ENCODE assay signal across 26 mouse cellular contexts in genomic region chr5:24817191-24817590, GRCm38 (mm10). TPM values are rescaled to one million over a fixed set of nuclear protein-coding genes. Genes with fewer than 3 reads are reported as not detected.
"Had no signal": no experiment of that assay in that cellular context is flagged by ENCODE, and none has a peak within 500 bp of the region (broad histone marks: within the 10 kb centered on the region; RNA-seq: fewer than 3 reads in every experiment).

No protein-coding gene starts in this region.

- DNase-seq: gastrocnemius, postnatal 14 days; gastrocnemius, postnatal 36 days; heart, adult 18-20 months; heart, postnatal 14 days; heart, postnatal 36 days; kidney, adult 11 months; kidney, adult 8-10 months; kidney, postnatal 10 days; kidney, postnatal 25 days; kidney, postnatal 4 days; liver; liver, embryonic 13.5 days had no signal

- H3K4me3 ChIP-seq: heart, embryonic 13.5 days; heart, embryonic 15.5 days; hindbrain, embryonic 13.5 days; hindbrain, embryonic 15.5 days; limb, embryonic 10.5 days; limb, embryonic 12.5 days; liver, embryonic 13.5 days; liver, embryonic 15.5 days had no signal

- H3K27ac ChIP-seq: heart, embryonic 13.5 days; heart, embryonic 15.5 days; hindbrain, embryonic 13.5 days; hindbrain, embryonic 15.5 days; hindbrain, postnatal 0 days; limb, embryonic 10.5 days; limb, embryonic 12.5 days; liver, embryonic 13.5 days; liver, embryonic 15.5 days had no signal

- ATAC-seq: hindbrain, postnatal 0 days; intestine, embryonic 16.5 days had no signal

RNA-seq across cellular contexts. Expression of gene Crygn, which starts 59.4 kb away (rescaled TPM):
- total RNA-seq: gastrocnemius, adult 18-20 months; gastrocnemius, adult 8-10 months; heart, adult 18-20 months; heart, adult 8-10 months; heart, postnatal 36 days; hindbrain, postnatal 0 days; left cerebral cortex, postnatal 10 days; left cerebral cortex, postnatal 25 days had no signal
